Mouse (Mus musculus): ENCODE data around the gene Tmem115. TPM values are rescaled to one million over a fixed set of nuclear protein-coding genes. Genes with fewer than 3 reads are reported as not detected.

Tmem115 gene
- total RNA-seq, 2 experiments from 2014 or later = 34.7 to 39.6 TPM

DNA sequence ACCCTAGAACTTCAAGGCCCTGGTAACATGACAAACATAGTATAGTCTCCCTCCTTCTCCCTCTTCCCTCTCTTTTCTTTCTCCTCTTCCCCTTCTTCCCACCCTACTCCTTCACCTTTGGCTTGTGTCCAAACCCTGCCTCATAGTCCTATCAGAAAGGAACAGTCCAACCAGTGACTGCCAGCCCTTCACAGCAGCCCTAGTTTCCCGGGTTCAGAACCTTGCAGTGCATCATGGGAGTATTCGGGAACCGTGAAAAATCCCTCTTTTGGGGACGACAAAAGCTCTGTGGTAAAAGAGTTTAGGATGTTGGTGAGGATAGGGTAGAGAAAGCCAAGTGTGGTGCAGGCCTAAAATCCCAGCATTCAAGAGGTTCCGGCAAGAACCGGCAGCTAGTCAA lies 13.4 kb upstream of the Tmem115 start:
- no peak for DNase-seq (ENCODE audit: low spot score in 2 of 2)
- intact Hi-C loops (cut with DNase I) = no loop called here

DNA sequence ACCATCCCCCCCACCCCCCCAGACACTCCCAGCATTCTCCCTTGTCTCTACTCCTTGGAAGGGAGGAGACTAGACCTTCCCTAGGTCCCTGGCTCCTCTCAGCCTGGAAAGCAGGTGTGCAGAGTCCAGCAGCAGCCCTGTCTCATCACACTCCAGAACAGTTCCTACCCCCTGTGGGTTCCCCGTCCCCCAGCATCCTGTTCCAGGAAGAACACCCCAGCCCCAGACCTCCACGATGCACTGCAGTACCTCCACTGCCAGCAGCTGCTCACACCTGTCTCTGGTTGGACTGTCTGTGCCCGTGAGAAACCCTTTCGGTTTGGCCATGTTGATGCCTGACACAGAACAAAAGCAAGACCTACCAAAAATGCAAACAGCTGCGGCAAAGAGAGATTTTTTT lies 12.6 kb upstream of the Tmem115 start:
- intact Hi-C loops (cut with DNase I) = no loop called here
- DNase-seq (ENCODE audit: low spot score in 2 of 2) = no peak

DNA sequence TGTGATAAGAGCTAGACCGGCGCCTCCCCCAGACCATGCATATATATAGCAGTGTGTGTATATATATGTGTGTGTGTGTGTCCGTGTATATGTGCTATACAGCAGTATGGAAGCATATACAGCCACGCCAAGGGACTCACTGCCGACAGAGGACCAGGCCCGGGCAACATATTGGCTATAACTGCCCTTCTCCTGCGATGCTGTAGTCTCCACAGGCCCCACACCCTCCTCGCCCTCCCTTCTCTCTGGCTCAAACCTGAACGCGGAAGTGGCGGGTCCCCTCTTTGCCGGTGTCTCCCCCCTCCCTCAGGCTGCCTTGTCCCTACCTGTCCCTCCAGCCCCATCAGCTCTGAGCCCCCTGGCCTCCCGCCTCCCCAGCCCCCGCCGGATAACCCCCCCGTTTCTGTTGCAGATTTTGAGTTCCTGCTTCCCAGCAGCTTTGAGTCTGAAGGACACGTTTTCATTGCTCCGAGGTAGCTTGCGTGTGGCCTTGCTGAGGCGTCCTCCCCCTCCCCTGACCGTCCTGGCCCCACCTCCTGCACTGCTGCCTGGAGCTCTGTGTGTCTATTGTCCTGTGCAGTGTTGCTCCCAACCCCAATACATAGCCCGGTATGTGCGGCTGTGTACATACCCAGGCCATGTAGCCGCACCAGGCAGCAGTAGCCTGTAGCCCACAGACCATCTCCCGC lies 11.9 kb upstream of the Tmem115 start:
- intact Hi-C loops (cut with DNase I) = no loop called here
- DNase-seq (ENCODE audit: low spot score in 2 of 2) = no peak

DNA sequence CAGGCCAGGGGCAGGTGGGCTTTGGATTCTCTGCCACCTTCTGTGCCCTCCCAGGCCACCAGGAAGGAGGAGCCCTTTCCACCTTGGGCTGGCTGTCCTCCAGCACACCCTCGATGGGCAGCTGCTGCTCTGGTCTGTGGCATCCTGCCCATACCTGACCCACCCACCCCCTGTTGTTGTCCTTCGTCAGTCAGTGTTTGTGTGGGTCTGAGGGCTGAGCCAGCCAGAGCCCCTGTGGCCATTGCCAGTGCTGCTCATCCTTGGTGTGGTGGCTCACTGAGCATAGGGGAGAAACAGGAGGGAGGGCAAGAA lies 11.4 kb upstream of the Tmem115 start:
- no peak for DNase-seq (ENCODE audit: low spot score in 2 of 2)
- intact Hi-C loops (cut with DNase I) = no loop called here

DNA sequence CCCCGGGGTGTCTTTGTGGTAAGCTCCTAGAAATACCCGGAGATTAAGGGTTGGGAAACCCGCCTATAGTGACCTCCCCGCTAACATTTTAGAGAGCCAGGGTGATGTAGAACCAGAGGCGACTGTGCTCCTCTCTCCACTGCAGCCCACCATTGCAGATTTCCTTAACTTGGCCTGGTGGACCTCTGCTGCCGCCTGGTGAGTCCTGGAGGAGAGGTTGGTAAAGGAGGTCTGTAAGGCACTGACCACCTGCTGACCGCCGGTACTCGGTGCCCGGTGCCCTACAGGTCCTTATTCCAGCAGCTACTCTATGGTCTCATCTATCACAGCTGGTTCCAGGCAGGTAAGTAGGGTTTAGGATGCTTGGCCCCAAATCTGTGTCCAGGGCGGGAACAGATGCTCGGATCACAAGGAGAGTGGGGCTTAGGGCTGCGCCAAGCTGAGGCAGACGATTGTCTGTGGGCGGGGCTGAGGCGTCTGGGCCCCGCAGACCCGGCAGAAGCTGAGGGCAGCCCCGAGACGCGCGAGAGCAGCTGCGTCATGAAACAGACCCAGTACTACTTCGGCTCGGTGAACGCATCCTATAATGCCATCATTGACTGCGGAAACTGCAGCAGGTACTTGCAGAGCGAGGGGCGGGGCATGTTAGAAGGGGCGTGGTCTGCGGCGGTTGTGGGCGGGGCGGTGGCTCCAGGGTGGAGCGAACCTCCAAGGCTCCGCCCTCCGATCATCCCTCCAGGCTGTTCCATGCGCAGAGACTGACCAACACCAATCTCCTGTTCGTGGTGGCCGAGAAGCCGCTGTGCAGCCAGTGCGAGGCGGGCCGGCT lies 7.3 kb upstream of the Tmem115 start:
- intact Hi-C loops (cut with DNase I) = no loop called here
- peak; percentile 69 to 70 for DNase-seq (ENCODE audit: low spot score in 2 of 2)

DNA sequence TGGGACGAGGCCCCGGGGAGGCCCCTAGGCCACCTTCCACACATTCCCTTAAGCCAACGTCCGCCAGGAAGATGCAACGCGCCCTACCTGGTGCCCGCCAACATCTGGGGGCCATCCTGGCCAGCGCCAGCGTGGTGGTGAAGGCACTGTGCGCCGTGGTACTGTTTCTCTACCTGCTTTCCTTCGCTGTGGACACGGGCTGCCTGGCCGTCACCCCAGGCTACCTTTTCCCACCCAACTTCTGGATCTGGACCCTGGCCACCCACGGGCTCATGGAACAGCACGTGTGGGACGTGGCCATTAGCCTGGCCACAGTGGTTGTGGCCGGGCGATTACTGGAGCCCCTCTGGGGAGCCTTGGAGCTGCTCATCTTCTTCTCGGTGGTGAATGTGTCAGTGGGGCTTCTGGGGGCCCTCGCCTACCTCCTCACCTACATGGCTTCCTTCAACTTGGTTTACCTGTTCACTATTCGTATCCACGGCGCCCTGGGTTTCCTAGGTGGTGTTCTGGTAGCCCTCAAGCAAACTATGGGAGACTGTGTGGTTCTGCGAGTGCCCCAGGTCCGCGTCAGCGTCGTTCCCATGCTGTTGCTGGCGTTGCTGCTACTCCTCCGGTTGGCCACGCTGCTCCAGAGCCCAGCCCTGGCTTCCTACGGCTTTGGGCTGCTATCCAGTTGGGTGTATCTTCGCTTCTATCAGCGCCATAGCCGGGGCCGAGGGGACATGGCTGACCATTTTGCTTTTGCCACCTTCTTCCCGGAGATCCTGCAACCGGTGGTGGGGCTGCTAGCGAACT lies 860 bp downstream of the Tmem115 start:
- intact Hi-C loops (cut with DNase I) = no loop called here
- DNase-seq (ENCODE audit: low spot score in 2 of 2) = no peak

DNA sequence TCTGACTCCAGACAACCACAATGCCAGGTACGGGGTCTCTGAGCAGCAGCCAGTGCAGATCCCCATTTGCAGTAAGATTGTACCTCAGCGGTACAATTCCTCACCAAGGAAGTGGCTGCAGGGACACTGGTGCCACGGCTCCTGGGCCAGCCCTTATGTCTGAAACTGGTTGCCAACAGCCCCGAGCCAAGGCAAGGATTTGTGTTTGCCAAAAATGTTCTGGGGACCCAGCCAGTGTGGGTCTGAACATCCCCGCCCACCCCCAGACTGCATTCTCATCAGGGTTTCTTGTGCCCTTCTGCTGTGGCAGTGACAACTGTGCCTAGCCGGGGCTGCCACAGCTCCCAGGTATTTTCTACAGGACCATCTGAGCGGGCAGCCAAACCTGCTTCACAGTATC lies 4.5 kb downstream of the Tmem115 start:
- intact Hi-C loops (cut with DNase I) = no loop called here
- no peak for DNase-seq (ENCODE audit: low spot score in 2 of 2)

DNA sequence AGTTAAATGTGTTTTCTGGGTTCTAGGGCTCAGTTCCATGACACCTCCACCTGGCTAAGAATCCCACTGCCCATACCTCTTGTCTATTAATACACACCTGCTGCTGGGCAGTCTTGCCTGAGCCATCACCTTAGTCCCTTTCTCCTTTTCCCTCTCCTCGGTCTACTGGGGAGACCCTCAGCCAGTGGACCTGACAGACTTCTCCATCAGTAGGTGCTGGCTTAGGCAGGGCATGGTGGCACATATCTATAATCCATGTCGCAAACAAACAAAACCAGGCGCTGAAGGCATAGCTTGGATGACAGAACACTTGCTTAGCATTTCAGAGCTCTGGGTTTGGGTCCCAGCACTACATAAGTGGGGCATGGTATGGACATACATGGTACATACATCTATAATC lies 5.0 kb downstream of the Tmem115 start:
- no peak for DNase-seq (ENCODE audit: low spot score in 2 of 2)
- intact Hi-C loops (cut with DNase I) = no loop called here

DNA sequence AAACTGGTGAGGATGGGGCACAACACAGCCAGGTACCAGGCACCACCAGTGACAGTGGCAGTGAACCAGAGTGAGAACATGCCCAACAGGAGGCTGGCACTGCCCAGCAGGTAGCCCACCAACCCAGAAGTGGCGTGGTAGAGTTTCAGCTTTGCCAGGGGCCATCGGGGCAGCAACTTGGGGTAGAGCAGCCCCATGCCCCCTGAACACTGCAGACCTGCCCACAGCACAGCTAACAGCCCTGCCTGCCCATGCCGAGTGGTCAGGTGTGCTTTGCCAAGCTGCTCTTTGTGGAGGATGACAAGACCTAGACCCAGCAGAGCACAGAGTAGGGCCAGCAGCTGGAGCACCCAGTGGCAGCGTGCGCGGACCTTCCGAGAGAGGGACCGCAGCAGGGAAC lies 6.2 kb downstream of the Tmem115 start:
- DNase-seq (ENCODE audit: low spot score in 2 of 2) = no peak
- intact Hi-C loops (cut with DNase I) = no loop called here

DNA sequence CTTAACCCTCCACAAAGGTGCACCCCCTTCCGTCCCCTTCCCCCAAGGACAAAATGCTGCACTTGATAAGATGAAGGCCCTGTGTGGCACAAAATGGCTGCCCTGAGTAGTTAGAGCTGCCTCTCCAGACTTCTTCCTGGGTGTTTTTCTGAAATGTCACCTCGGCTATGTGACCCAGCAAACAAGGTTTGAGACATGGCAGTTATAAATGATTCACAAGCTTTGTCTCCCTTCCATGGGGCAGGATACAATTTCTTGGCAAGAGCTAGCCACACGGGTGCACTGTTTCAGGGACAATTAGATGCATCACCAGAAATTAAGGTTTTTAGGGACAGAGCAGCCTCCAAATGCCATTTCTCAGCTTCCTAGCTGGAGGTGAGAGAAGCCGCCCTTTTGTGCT lies 6.7 kb downstream of the Tmem115 start:
- no peak for DNase-seq (ENCODE audit: low spot score in 2 of 2)
- intact Hi-C loops (cut with DNase I) = no loop called here

DNA sequence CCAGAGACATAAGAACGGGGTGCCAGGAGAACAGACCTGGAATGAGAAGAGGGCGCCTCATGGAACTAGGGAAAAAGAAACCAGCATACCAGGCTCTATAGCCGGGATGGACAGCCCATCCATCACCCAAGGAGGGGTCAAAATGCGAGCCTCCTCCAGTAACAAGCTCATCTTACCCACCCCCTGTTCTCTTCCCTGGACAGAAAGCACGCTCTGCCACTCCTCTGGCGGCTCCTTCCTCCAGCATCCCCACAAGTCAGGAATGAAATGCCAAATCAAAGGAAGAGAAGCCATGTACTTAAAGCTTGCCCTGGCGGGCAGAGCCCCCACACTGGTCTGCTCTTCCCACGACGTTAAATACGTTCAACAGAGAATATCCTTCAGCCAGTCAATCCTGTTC lies 7.3 kb downstream of the Tmem115 start:
- no peak for DNase-seq (ENCODE audit: low spot score in 2 of 2)
- intact Hi-C loops (cut with DNase I) = no loop called here

DNA sequence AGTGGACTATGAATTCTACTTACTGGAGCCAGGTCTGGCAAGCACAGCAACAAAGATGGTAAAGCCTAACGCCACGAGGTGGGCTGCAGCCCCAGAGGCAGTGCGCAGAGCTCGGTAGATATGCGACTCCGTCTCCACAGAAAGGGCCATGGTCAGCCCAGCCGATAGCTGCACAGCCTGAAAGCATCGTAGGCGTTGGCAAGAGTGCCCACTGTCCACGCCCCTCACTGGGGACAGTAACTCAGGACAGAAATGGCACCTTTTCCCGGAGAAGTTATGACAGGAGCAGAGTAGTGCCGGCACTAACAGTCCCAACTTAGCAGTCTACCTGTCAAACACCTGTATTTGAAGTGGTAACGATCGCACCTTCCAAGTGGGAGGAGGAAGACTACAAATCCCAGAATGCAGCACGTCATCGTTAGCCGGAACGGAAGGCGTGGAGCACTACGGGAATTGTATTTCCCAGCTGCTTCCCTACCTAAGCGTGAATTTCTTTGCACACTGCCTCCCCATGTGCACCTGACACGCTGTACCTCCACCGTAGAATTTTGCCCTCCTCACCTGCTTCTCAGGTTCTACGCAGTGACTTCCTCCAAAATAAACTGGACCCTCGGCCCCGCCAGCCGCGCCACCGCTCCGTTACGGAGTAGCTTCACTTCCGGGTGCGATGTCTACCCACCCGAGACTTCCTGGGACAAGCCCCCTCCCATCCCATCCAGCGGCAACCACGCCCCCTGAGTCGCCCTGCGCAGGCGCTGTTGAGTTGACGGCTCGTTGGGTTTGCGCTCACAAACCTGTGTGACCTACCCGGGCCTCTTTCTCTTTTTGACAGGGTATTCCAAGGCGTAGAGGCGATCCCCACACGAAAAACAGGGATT lies 8.0 kb downstream of the Tmem115 start, which contains the start of the genes Cyb561d2 and Nprl2:
Cyb561d2 (minus strand) TSS at position 720 of the 878 bp plus-strand sequence.
Nprl2 (plus strand) TSS at position 753 of the 878 bp plus-strand sequence.
- intact Hi-C loops (cut with DNase I) = no loop called here
- DNase-seq (ENCODE audit: low spot score in 2 of 2) = peak; percentile 95 to 96

DNA sequence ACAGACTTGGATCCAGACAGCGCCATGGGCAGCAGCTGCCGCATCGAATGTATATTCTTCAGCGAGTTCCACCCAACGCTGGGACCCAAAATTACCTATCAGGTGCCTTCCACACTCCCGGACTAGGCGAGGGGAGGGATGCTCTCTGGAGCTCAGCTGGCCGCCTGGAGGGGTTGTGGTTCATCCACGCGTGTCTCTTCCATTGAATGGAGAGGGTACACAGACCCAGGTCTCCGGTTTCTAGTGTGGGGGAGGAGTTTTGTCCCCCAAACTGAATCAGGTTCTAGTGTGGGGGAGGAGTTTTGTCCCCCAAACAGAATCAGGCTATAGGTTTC lies 8.6 kb downstream of the Tmem115 start:
- intact Hi-C loops (cut with DNase I) = no loop called here

DNA sequence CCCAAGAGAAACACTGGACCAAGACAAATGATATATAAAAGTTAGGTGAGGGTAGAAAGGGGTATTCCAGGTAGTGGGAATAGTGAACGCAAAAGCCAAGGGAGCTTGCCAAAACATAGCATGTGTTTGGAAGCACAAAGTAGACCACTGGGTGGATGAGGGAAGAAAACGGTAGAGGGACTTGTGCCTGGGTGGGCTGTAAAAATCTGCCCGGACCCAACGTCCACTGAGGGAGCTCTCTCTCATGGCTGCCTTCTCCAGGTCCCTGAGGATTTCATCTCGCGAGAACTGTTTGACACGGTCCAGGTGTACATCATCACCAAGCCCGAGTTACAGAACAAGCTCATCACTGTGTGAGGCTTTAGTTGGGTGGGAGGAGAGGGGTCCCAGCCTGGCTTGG lies 9.0 kb downstream of the Tmem115 start:
- intact Hi-C loops (cut with DNase I) = no loop called here
- DNase-seq (ENCODE audit: low spot score in 2 of 2) = no peak

More for the DNA sequence above, 8.6 kb downstream of the Tmem115 start:
- no peak for DNase-seq (ENCODE audit: low spot score in 2 of 2)

DNA sequence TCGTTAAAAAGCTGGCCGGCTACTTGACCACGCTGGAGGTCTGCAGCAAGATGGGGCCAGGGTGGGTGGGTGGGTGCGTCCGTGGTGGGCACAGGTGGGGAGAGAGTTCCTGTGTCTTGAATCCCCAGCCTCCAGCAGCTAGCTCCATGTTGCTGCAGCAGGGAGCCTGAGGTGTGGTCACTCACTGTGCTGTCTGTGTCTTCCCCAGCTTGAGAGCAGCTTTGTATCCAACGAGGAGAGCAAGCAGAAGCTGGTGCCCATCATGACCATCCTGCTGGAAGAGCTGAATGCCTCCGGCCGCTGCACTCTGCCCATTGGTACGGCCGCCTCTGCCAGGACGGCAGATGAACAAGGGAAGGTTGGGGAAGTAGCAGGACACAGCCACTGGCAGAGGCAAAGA lies 9.6 kb downstream of the Tmem115 start:
- intact Hi-C loops (cut with DNase I) = no loop called here
- no peak for DNase-seq (ENCODE audit: low spot score in 2 of 2)

DNA sequence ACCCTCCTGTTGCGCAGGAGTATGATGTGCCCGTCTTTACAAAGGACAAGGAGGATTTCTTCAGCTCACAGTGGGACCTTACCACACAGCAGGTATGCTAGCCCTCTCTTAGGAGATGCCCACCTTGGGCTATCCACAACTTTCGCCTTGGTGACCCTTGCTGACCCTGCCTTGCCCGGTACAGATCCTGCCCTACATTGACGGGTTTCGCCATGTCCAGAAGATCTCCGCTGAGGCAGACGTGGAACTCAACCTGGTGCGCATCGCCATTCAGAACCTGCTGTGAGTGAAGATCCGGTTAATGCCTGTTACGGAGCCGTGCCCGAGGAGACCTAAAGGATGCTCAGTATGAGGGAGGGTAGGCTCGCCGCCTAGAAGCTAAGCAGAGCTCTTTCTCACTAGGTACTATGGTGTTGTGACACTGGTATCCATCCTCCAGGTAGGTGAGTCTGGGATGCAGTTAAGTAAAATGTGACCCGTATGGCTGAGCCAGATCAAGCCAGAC lies 10.5 kb downstream of the Tmem115 start:
- intact Hi-C loops (cut with DNase I) = no loop called here
- DNase-seq (ENCODE audit: low spot score in 2 of 2) = no peak

DNA sequence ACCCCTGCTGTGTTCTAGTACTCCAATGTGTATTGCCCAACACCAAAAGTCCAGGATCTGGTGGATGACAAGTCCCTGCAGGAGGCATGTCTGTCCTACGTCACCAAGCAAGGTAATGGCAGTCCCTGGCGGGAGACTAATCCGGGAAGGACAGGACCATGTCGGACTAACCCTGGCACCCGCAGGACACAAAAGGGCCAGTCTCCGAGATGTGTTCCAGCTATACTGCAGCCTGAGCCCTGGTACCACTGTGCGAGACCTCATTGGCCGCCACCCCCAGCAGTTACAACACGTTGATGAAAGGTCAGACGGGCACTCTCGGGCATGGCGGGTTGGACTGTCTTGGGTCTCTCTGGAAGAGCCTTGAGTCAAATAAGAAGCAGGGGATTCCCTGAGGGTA lies 11.0 kb downstream of the Tmem115 start:
- DNase-seq (ENCODE audit: low spot score in 2 of 2) = no peak

DNA sequence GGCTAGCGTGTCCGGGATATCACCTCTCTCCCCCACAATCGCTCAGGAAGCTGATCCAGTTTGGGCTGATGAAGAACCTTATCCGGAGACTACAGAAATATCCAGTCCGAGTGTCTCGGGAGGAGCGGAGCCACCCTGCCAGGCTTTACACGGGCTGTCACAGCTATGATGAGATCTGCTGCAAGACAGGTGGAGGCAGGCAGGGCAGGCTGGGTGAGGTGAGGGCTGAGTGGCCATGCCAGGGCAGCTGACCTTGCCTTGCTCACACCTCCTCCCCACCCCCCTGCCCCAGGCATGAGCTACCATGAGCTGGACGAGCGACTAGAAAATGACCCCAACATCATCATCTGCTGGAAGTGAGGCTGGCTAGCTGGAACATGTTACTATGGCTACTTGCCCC lies 11.5 kb downstream of the Tmem115 start:
- intact Hi-C loops (cut with DNase I) = no loop called here
- no peak for DNase-seq (ENCODE audit: low spot score in 2 of 2)

More for the DNA sequence above, 11.0 kb downstream of the Tmem115 start:
- intact Hi-C loops (cut with DNase I) = no loop called here

DNA sequence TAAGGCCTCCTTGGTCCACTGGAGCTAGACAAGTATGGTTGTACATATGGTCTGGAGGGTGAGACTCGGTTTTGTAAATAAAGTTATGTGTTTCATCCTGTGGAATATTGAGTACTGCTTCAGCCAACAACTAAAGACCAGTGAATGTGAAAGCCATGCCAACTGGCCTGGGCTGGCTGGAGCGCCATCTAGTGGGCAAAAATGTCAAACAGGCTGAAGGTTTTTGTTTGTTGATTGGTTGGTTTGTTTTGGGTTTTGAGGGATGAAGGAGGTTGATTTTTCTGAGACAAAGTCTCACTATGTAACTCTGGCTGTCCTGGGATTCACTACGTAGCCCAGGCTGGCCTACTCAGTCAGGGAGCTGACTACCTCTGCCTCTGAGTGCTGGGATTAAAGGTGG lies 11.9 kb downstream of the Tmem115 start:
- peak; percentile 55 to 67 for DNase-seq (ENCODE audit: low spot score in 2 of 2)
- intact Hi-C loops (cut with DNase I) = no loop called here
